Mouse (Mus musculus) small intestine, adult 10 weeks (tissue): ENCODE results near the gene Olfr1416. TPM values are rescaled to one million over a fixed set of nuclear protein-coding genes. Genes with fewer than 3 reads are reported as not detected.

ENCODE experiments used
- polyA plus RNA-seq: library from polyadenylated mRNA; stranded (reverse); fragments of 350-450 nt; fragmentation: Illumina TruSeq; extraction: RNeasy Lipid Tissue Mini Kit (QIAGEN cat#74804); gene quantifications from one replicate; pipeline ENCODE4 v1.2.3, GENCODE M21; 2014; ENCODE audit warnings: low replicate concordance

Olfr1416 gene
- not detected for polyA plus RNA-seq

DNA sequence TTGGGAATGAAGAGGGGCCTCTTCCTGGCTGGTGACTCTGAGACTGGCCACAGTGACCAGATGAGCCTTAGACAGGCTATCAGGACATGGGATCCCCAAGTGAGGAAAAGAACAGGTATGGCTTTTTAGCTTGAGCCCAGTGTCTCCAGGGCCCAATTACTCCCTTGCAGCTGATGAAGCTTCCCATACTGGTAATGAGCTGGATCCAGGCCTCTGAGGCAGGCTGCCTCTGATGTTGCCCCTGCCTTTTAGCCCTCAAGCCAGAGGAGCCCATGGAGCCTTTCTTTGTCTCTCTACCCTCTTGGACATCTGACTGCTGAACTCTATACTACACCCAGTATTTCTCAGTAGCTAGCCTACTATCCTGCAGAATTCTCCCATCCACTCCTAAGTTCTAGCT, at the start of gene Olfr1416:
Gene Olfr1416 (minus strand): TSS at position 101 of the 400 bp plus-strand sequence.

DNA sequence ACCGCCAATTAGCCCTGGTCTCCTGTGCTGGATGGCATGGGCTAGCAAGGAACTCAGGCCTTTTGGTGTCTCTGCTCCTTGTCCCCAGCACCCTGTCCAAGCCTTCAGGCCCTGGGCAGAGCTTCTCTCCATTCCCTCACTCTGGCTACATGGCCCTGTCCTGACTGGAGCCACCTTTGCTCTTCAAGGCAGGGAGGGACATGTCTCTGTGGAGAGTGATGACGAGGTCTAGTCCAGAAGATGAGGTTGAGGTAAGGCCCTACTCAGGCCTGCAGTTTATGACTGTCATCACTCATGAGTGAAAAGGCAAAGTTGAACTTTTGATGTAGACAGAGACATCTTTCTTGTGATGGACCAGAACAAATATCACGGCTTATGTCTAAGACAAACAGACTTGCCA, 33.6 kb upstream of the Olfr1416 start, which contains the start of gene Olfr1414:
Gene Olfr1414 (minus strand): TSS at position 101 of the 400 bp plus-strand sequence.

DNA sequence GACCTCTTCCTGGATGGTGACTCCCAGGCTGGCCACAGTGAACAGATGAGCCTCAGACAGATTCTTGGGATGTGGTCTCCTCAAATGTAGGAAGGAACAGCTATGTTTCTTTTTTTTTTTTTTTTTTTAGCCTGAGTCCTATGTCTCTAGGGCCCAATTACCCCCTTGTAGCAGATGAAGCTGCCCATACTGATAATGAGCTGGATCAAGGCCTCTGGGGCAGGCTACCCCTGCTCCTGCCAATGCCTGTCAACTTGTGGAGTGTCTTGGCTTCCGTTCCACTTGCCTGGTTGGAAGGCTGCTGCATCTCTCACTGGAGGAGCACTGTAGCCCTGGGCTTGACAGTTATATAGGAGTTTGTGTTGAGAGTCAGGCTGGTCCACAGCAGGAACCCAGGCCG, 11.1 kb upstream of the Olfr1416 start, which contains the start of gene Olfr1415:
Gene Olfr1415 (minus strand): TSS at position 101 of the 400 bp plus-strand sequence.

DNA sequence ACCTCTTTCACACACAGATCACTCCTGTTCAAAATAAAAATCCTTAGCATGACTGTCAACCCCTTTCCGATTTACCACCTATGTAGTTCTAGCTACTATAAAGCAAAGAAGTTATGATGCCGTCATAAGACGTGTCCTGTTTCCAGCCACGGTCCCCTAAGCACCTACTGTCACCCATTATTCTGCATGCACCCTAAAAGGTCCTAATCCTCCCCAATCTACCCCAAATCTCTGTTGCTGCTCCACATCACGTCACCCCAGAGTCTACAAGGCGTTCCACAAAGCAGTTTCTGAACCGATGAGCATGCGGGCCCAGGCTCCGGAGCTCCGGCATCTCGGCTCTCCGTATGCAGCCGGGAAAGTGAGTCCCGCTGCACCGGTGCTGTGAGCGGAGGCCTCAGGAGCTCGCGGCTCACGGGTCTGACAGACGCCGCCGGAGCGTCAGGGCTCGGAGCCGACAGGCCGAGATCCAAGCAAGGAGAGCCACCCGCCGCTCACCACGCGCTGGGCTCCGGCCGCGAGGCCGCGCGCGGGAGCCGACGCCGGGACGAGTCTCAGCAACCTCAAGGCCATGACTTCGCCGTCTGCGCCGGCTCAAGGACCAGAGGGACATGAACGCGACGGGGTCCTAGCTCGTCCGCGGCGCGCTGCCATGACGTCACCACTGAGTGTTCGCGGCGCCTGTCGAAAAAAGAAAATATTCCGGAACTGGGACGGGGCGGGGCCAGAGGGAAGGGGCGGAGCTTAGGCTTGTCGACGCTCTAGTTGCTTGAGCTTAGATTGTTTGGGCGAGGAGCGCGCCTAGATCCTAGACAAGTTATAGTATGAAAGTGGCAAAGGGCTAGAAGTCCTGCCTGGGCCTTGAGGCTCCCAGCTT, 11.5 kb downstream of the Olfr1416 start, which contains the start of gene Ndufa10:
Gene Ndufa10 (minus strand): TSS at position 696 of the 877 bp plus-strand sequence.

Other genes with a start within 250 kb of the Olfr1416 start
- 149 TPM for gene Ndufa10, start 11.3 kb downstream of the Olfr1416 start, polyA plus RNA-seq
- gene Olfr1415, start 11.0 kb upstream of the Olfr1416 start, polyA plus RNA-seq, result not detected
- gene Olfr1414, start 33.5 kb upstream of the Olfr1416 start, polyA plus RNA-seq, result not detected
- gene Olfr1413, start 86.2 kb upstream of the Olfr1416 start, polyA plus RNA-seq, result not detected
- not detected for gene Olfr1412, start 100.7 kb upstream of the Olfr1416 start, polyA plus RNA-seq
- gene Olfr1411, start 109.3 kb upstream of the Olfr1416 start, polyA plus RNA-seq, result not detected
- not detected for gene Olfr1410, start 120.7 kb upstream of the Olfr1416 start, polyA plus RNA-seq
- not detected for gene Olfr12, start 132.7 kb upstream of the Olfr1416 start, polyA plus RNA-seq
- gene Cops9, start 156.9 kb upstream of the Olfr1416 start, polyA plus RNA-seq, result 35.3 TPM
- not detected for gene Otos, start 163.7 kb upstream of the Olfr1416 start, polyA plus RNA-seq